Mouse (Mus musculus) cerebellum, adult 18-20 months (tissue): ENCODE measurements around the gene Car9.
"Not testable (repeated sequence)": the region's sequence is repeated elsewhere in the genome, so short reads cannot be mapped to it uniquely, and the experiment has no call there.

Experiments
- DNase-seq, 2 experiments: peaks; one replicate each; pipeline ENCODE4 v3.0.0; 2021

Gene Car9

GRCm38 (mm10) chr4:43530581-43530980, 23.8 kb downstream of the Car9 start:
- DNase-seq = peak; percentile 79 to 83

GRCm38 (mm10) chr4:43533270-43533669, 26.5 kb downstream of the Car9 start:
- DNase-seq = no peak

- DNase-seq = no peak
Observed at GRCm38 (mm10) chr4:43535628-43536027, 28.9 kb downstream of the Car9 start.

- DNase-seq = no peak
Observed at GRCm38 (mm10) chr4:43536031-43536430, 29.3 kb downstream of the Car9 start.

GRCm38 (mm10) chr4:43542044-43542443, 35.3 kb downstream of the Car9 start:
- DNase-seq = no peak

GRCm38 (mm10) chr4:43546375-43547047, 39.7 kb downstream of the Car9 start:
- no peak for DNase-seq

GRCm38 (mm10) chr4:43547160-43547559, 40.4 kb downstream of the Car9 start:
- DNase-seq = no peak

GRCm38 (mm10) chr4:43549055-43549454, 42.3 kb downstream of the Car9 start:
- no peak for DNase-seq

- DNase-seq = not testable (repeated sequence)
Observed at GRCm38 (mm10) chr4:43551854-43552253, 45.1 kb downstream of the Car9 start.

- no peak for DNase-seq
Observed at GRCm38 (mm10) chr4:43552437-43552836, 45.7 kb downstream of the Car9 start.

GRCm38 (mm10) chr4:43553891-43554290, 47.1 kb downstream of the Car9 start:
- no peak for DNase-seq

- no peak for DNase-seq
Observed at GRCm38 (mm10) chr4:43555926-43556325, 49.2 kb downstream of the Car9 start.

GRCm38 (mm10) chr4:43558028-43558630, 51.4 kb downstream of the Car9 start:
- DNase-seq = no peak

GRCm38 (mm10) chr4:43558631-43559356, 52.0 kb downstream of the Car9 start:
- no peak for DNase-seq

GRCm38 (mm10) chr4:43559519-43560242, 52.9 kb downstream of the Car9 start:
- no peak for DNase-seq

- no peak for DNase-seq
Observed at GRCm38 (mm10) chr4:43560243-43560611, 53.5 kb downstream of the Car9 start.

GRCm38 (mm10) chr4:43560976-43561375, 54.2 kb downstream of the Car9 start:
- DNase-seq = no peak

- no peak for DNase-seq
Observed at GRCm38 (mm10) chr4:43561436-43561996, 54.8 kb downstream of the Car9 start.

GRCm38 (mm10) chr4:43561997-43562768, 55.4 kb downstream of the Car9 start, which contains the start of the genes Creb3 and Tln1:
TSS of gene Creb3 (plus strand) at chr4:43562332.
TSS of gene Tln1 (minus strand) at chr4:43562691.
- DNase-seq = peak; percentile 93 to 97

GRCm38 (mm10) chr4:43562769-43563600, 56.2 kb downstream of the Car9 start:
- DNase-seq = no peak
